Mouse (Mus musculus) embryonic facial prominence, embryonic 10.5 days (tissue): Measurements from ENCODE around the gene Aimp1. TPM values are rescaled to one million over a fixed set of nuclear protein-coding genes. Genes with fewer than 3 reads are reported as not detected.

Experiments
- DNase-seq: peaks from one replicate; pipeline ENCODE4 v3.0.0-alpha.2; 2017; ENCODE audit warnings: low spot score
- H3K27ac ChIP-seq: fragments of 300-500 bp; sonication (generic); replicated peaks from 2 replicates; pipeline ENCODE4 v1.5.1; 2016; ENCODE audit warnings: mild to moderate bottlenecking
- H3K27me3 ChIP-seq: fragments of 300-500 bp; sonication (generic); replicated peaks from 2 replicates; pipeline ENCODE4 v1.6.1; 2016; ENCODE audit warnings: low read depth, mild to moderate bottlenecking; ENCODE audit not compliant: poor library complexity, severe bottlenecking
- H3K36me3 ChIP-seq: fragments of 300-500 bp; sonication (generic); replicated peaks from 2 replicates; pipeline ENCODE4 v1.6.1; 2016; ENCODE audit warnings: mild to moderate bottlenecking, moderate library complexity
- H3K4me1 ChIP-seq: fragments of 300-500 bp; sonication (generic); 2 replicates; pipeline ENCODE4 v1.6.1; 2016
- H3K4me3 ChIP-seq: fragments of 300-500 bp; sonication (generic); 2 replicates; pipeline ENCODE4 v1.5.1; 2016; ENCODE audit warnings: mild to moderate bottlenecking, moderate library complexity
- H3K9me3 ChIP-seq: fragments of 300-500 bp; sonication (generic); 2 replicates; pipeline ENCODE4 v1.6.1; 2016; ENCODE audit warnings: mild to moderate bottlenecking
- WGBS: fragments of 180-500 bp; shearing (Covaris S2); methylation state at CpG from one replicate; pipeline ENCODE4 v1.1.7; 2016; 5-methylcytosine and 5-hydroxymethylcytosine counted together
- polyA plus RNA-seq: library from polyadenylated mRNA; unstranded; fragments of >200 nt; fragmentation: Nextera tagmentation; extraction: Ambion mirVana; gene quantifications from 2 replicates; pipeline ENCODE4 v1.2.1, GENCODE M21; 2016

Gene Aimp1
- polyA plus RNA-seq, 1 experiment from 2014 or later, result 77.5 TPM

GRCm38 (mm10) chr3:132650191-132650590, 34.0 kb downstream of the Aimp1 start:
- Histone ChIP-seq H3K9me3 (no peaks in the 10 kb centered on the region), H3K27me3 (no peaks in the 10 kb centered on the region), H3K4me1 (no peaks in the 10 kb centered on the region), H3K4me3 (no peak overlapping the region), H3K27ac (no peak overlapping the region), H3K36me3 (no peaks in the 10 kb centered on the region)
- no peak for DNase-seq
- WGBS, result 86% methylated on average over 5 of the region's 5 CpGs

DNA sequence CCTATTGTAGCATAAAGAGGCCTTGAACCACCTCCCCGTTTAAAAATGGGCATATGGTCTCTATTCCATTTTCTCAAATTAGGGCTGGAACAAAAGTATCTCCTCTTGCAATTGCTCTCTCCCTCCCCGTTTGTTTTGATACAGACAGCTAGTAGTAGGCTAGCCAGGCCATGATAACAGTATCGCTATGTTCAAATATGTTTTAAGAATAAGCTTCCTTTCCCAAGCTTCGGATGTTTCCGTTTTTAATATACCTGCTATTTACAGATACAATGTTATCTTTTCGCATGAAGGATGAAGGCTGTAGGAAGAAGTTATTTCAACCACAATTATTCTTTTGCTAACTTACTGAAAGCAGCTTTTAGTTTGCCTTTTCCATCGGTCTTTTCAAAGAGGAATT, 34.8 kb downstream of the Aimp1 start:
- DNase-seq, result no peak
- Histone ChIP-seq H3K27ac (no peak overlapping the region), H3K4me3 (no peak overlapping the region), H3K9me3 (no peaks in the 10 kb centered on the region), H3K27me3 (no peaks in the 10 kb centered on the region), H3K4me1 (no peaks in the 10 kb centered on the region), H3K36me3 (no peaks in the 10 kb centered on the region)
- WGBS, result 91% methylated on average over 7 of the region's 7 CpGs

DNA sequence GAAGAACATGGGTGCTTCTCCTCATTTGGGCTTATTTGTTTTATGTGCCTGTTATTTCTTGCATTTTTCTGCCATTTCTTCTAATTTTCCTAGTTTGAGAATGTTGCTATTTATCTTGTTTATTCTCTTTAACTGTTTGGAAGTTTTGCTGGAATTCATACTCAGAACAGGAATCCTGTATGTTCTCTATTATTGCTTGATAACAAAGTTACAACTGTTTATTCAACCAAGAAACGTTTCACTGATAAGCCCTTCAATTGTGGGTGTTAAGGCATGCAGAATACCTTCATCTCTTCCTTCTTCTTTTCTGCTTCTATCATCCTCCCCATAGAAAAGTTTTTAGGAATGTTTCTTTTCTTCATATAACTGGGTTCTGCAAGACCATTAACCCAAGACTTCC, 37.4 kb downstream of the Aimp1 start:
- Histone ChIP-seq H3K4me3 (no peak overlapping the region), H3K4me1 (no peaks in the 10 kb centered on the region), H3K27ac (no peak overlapping the region), H3K36me3 (no peaks in the 10 kb centered on the region), H3K9me3 (no peaks in the 10 kb centered on the region), H3K27me3 (no peaks in the 10 kb centered on the region)
- 55% methylated on average over 1 of the region's 1 CpGs for WGBS
- no peak for DNase-seq

DNA sequence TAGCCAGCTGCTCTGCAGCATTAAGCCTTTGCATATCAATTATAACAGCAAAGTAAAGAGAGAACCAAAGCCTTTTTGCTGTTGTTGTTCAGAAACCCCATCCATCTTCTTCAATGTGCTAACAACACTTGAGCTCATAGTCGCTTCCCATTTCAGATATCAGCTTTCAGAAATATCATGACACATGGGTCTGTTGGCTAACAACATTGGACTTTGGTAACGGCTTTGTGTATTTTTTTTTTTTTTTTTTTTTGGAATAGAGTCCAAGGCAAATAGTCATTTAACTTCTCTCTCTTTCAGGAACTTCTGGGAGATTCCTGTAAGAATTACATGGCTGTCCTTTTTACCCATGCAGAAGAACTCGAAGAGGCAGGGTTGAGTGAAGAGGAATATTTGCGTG, 40.1 kb downstream of the Aimp1 start:
- DNase-seq, result no peak
- WGBS, result 89% methylated on average over 4 of the region's 4 CpGs
- Histone ChIP-seq H3K4me1 (no peaks in the 10 kb centered on the region), H3K9me3 (no peaks in the 10 kb centered on the region), H3K27ac (no peak overlapping the region), H3K36me3 (no peaks in the 10 kb centered on the region), H3K27me3 (no peaks in the 10 kb centered on the region), H3K4me3 (no peak overlapping the region)

DNA sequence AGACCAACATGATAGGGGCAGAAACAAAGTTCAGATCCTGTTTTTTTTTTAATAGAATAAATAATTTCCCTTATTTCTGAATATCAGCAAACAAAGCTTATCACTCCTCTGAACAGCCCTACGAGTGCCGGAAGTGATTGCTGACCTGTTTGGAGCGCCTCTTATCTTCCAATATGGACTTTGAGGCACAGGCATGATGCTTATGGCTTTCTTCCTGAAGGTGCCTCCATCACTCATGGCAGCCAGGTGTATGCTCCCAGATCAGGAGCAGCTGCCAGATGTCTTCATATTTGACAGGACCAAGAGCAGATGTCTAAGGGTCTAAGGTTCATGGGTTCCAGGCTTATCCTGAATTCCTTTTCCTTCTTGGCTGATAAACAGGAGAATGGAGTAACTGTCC, 47.1 kb downstream of the Aimp1 start:
- Histone ChIP-seq H3K4me1 (no peaks in the 10 kb centered on the region), H3K36me3 (no peaks in the 10 kb centered on the region), H3K9me3 (no peaks in the 10 kb centered on the region), H3K27me3 (no peaks in the 10 kb centered on the region), H3K4me3 (no peak overlapping the region), H3K27ac (no peak overlapping the region)
- DNase-seq, result no peak
- WGBS, result 93% methylated on average over 3 of the region's 3 CpGs

GRCm38 (mm10) chr3:132633261-132633660, 50.9 kb downstream of the Aimp1 start:
- Histone ChIP-seq H3K9me3 (no peaks in the 10 kb centered on the region), H3K36me3 (no peaks in the 10 kb centered on the region), H3K27ac (no peak overlapping the region), H3K4me3 (no peak overlapping the region), H3K27me3 (no peaks in the 10 kb centered on the region), H3K4me1 (no peaks in the 10 kb centered on the region)
- DNase-seq, result no peak
- 74% methylated on average over 2 of the region's 2 CpGs for WGBS

- Histone ChIP-seq H3K9me3 (no peaks in the 10 kb centered on the region), H3K27ac (no peak within 1 kb of the TSS), H3K27me3 (no peaks in the 10 kb centered on the region), H3K4me1 (no peaks in the 10 kb centered on the region), H3K36me3 (no peaks in the 10 kb centered on the region), H3K4me3 (no peak within 1 kb of the TSS)
- no peak for DNase-seq
- WGBS, result 90% methylated on average over 11 of the region's 11 CpGs
These were observed 54.5 kb downstream of the Aimp1 start, which contains the start of gene Gimd1 for GRCm38 (mm10) chr3:132629601-132630239. Gimd1 (plus strand) TSS chr3:132629820.

DNA sequence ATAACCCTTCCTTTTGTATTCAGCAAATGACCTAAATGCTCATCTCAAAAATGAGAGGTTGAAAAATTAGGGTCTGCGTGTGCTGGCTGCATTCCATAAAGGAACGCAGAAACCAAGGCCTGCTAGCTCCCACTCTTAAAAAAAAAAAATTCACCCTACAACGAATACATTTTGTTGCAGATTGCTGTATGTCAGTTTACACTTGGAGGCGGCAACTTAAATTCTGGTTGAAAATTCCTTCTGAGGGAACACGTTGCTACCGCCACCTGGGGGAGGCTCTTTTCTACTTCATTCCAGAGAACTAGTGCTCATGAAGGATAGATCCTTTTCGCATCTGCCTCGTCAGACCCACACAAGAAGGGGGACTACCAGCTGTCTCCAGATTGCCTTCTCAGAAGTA, 55.4 kb downstream of the Aimp1 start:
- DNase-seq, result peak; percentile 12
- 52% methylated on average over 8 of the region's 8 CpGs for WGBS
- Histone ChIP-seq H3K27ac (no peak overlapping the region), H3K27me3 (no peaks in the 10 kb centered on the region), H3K9me3 (no peaks in the 10 kb centered on the region), H3K36me3 (no peaks in the 10 kb centered on the region), H3K4me1 (no peaks in the 10 kb centered on the region), H3K4me3 (no peak overlapping the region)

Other genes starting within 250 kb of the Aimp1 start
- gene Gimd1, start 54.5 kb downstream of the Aimp1 start, polyA plus RNA-seq, result not detected in 2 replicates
- 23.0 and 23.2 TPM in 2 replicates for gene Tbck, start 226 bp downstream of the Aimp1 start, polyA plus RNA-seq